Mouse (Mus musculus) thymus, postnatal 4 days (tissue): Measurements from ENCODE around the gene 2810408A11Rik.
"Not testable (repeated sequence)": the region's sequence is repeated elsewhere in the genome, so short reads cannot be mapped to it uniquely, and the experiment has no call there.

Experiments
- DNase-seq: peaks from one replicate; pipeline ENCODE4 v3.0.0; 2021

Gene 2810408A11Rik

DNA sequence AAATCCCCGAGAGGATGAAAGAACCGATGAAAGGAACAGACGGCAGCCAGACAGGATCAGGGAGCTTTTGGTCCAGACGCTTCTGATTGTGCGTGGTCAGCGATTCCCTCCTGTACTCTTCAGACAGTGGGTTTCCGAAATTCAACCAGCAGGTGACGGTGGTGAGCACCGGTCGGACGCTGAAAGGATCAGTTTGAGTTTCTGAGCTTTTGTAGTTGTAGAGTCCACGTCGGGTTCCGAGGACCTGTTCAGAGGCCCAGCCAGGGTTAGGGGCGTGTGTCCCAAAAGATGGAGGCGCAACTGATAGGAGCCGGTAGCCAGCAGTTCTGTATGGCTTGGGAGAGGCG lies 20.3 kb downstream of the 2810408A11Rik start:
- DNase-seq: peak; percentile 78

DNA sequence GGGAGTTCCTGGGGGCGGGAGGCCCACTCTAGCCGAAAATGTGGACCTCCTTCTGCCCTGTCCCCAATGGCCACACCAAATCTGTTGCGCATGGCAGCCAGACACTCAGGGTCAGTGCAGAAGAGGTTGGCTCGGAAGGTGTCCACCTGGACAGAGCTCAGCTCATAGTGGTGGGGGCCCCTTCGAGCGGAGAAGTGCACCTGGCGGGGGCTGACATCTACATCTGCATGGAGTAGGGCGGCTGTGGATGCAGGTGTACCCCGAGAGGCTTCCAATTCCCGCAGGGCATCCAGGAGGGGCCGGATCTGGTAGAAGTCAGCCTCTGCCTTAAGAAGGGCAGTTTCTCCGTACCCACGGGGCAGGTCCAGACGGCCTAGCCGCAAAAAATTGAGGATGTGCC lies 21.1 kb downstream of the 2810408A11Rik start:
- DNase-seq: peak; percentile 26

- no peak for DNase-seq
Observed at GRCm38 (mm10) chr11:69878952-69879351, 21.8 kb downstream of the 2810408A11Rik start.

GRCm38 (mm10) chr11:69878399-69878798 lies 22.4 kb downstream of the 2810408A11Rik start:
- no peak for DNase-seq

- peak; percentile 15 for DNase-seq
Observed at GRCm38 (mm10) chr11:69877878-69878277, 22.9 kb downstream of the 2810408A11Rik start, which contains the start of gene Tmem95. Gene Tmem95, minus strand, starts transcription at chr11:69878018.

DNA sequence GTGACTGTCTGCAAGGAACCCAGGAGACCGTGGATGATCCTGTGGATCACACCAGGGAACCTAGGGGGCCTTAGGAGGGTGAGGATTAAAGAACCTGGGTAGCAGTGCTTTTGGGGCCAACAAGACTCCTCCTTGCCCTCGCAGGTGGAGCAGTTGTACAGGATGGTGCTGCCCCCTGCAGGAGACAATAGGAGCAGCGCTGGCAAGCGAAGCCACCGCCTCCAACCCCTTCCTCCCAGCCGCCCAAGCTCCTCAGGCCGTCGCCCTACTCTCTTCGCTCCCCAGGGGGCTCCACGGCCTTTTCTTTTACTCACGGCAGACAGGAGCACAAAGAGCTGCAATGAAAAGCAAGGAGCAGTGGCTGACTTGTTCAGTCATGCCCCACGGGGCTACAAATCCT lies 23.9 kb downstream of the 2810408A11Rik start:
- peak; percentile 97 for DNase-seq

- no peak for DNase-seq
Observed at GRCm38 (mm10) chr11:69876186-69876585, 24.6 kb downstream of the 2810408A11Rik start.

GRCm38 (mm10) chr11:69872451-69872850 lies 28.3 kb downstream of the 2810408A11Rik start:
- DNase-seq: no peak

DNA sequence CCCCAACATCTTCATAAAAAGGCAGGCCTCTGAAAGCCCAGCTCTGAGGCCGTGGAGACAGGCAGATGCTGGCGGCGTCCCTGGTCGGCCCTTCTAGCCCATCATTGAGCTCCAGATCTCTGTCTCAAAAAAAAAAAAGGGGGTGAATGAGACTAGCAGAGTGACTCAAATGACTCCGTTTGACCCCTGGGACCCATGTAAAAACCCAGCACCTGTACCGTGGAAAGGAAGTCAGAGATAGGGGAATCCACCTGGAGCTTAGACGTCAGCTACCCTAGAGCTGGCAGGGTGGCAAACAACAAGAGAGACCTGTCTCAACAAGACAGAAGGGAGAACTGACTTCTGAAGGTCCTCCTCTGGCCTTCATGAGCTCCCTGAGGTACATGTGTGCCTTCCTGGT lies 29.0 kb downstream of the 2810408A11Rik start:
- DNase-seq: no peak

GRCm38 (mm10) chr11:69870289-69871069 lies 30.3 kb downstream of the 2810408A11Rik start:
- no peak for DNase-seq

- DNase-seq: no peak
Observed at GRCm38 (mm10) chr11:69867335-69867734, 33.5 kb downstream of the 2810408A11Rik start.

- no peak for DNase-seq
Observed at GRCm38 (mm10) chr11:69865561-69865960, 35.2 kb downstream of the 2810408A11Rik start.

DNA sequence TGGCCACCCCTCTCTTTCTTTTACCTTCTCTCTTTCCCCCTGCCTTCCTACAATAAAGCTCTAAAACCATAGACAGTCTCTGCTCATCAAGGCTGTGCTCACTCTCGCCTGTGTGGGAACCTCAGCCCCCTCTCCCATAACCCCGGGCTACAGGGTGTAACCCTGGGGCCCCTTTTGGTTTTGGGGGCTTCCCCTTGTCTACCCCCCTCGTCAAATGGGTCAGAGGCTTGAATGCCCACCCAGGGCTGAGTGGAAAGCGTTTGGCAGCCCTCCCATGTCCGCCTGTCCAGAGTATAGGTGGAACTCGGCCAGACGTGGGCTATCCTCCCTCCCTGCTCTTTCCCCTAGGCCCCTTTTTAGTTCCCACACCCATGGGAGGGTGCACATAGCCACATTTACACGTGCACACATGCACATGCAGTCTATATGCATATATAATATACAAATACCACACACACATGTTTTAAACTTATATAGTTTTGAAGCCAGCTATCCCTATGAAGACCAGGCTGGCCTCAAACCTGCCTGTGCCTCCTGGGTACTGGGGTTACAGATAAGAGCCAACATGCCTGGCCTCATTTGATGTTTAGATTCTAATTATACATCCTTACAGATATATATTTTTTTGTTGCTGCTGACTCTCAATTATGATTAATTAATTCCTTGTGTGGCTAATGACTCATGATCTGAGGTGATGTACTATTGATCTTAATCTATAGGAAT lies 36.5 kb downstream of the 2810408A11Rik start:
- no peak for DNase-seq

DNA sequence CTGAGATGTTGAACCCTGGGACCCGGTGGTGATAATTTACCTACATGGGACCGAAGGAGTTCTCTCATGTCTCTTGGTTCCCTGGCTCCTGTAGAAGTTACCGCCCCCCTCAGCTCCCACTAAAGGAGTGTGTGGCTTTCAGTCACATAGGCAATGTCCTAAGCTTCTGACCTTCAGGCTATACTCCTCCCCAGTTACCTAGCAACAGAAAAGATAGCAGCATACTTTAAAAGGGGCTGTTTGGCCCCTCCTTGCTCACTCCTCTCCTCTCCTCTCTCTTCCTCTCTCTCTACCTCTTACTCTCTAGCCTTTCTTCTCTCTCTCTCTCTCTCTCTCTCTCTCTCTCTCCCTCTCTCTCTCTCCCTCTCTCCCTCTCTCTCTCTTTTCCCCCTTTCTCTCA lies 37.1 kb downstream of the 2810408A11Rik start:
- DNase-seq: not testable (repeated sequence)

GRCm38 (mm10) chr11:69858113-69858998 lies 42.4 kb downstream of the 2810408A11Rik start, which contains the start of gene Tnk1:
Gene Tnk1, minus strand, starts transcription at chr11:69858730.
- peak; percentile 7 for DNase-seq

GRCm38 (mm10) chr11:69855347-69855746 lies 45.4 kb downstream of the 2810408A11Rik start:
- DNase-seq: peak; percentile 82

DNA sequence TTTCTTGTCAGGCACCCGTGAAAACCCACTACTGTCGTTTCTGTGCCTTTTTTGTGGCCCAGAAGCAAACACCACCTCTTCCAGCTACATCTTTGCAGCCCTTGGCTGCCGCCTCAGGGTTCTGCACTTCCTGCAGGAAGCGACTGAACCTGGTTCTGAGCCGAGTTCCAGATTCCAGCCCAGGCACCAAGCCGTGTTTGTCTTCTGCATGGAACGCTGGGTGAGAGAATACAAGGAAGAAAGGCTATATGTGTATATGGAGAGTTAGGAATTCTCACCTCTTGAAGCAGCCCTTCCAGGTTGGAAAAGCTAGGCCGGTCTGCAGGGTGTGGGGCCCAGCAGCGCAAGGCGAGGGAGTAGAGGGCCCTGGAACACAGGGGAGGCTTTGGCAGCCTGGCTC lies 46.1 kb downstream of the 2810408A11Rik start:
- no peak for DNase-seq

DNA sequence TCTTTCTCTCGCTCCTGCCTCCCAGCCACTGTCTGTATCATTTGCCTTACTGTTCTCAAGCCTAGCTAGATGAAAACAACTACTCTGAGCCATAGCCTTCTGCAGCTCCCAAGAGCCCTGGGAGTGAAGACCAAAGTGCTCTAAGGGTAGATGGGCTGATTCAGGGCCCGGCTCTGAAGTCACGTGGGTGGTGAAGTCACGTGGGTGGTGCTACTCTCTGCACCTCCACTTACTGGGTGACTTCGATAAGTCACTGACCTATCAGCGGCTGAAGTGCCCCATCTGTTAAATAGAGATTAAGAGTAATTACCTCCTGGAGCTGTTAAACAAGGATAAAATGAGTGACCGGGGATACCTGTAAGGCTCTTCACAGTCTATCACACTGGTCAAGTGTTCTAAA lies 46.8 kb downstream of the 2810408A11Rik start:
- DNase-seq: no peak

GRCm38 (mm10) chr11:69850754-69851153 lies 50.0 kb downstream of the 2810408A11Rik start:
- peak; percentile 69 for DNase-seq

DNA sequence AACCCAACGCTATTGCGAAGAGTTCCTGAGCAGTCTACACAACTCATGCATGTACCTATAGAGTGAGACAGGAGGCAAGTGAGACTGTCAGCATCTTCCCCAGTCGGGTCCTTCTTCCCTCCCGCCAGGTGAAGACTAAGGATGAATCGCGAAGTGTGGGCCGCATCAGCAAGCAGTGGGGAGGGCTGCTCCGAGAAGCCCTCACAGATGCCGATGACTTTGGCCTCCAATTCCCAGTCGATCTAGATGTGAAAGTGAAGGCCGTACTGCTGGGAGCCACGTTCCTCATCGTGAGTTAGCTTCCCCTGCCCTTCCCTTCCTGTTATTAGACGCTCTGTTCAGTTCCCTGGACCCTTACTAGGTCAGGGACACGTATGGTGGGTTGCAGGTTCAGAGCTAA lies 50.9 kb downstream of the 2810408A11Rik start:
- no peak for DNase-seq

GRCm38 (mm10) chr11:69849128-69849527 lies 51.7 kb downstream of the 2810408A11Rik start:
- DNase-seq: no peak

DNA sequence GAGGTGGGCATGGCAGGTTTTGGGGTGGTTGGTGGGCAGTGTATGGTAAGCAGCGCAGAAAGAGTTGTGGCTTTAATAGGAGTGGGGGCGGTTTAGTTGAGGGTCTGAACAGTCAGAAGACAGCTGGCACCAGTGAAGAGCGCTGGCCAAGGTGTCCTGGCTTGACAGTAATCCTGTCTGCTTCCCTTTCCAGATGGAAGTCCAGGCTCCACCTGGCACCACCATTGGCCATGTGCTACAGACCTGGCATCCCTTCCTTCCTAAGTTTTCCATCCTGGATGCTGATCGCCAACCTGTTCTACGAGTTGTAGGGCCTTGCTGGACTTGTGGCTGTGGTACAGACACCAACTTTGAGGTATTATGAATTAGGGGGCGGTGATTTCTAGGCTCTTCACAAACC lies 52.8 kb downstream of the 2810408A11Rik start:
- DNase-seq: no peak
